Mouse (Mus musculus): ENCODE data around the gene Mroh7. TPM values are rescaled to one million over a fixed set of nuclear protein-coding genes. Genes with fewer than 3 reads are reported as not detected.

The Mroh7 gene
- total RNA-seq, 2 experiments from 2014 or later = 2.0 to 2.4 TPM

DNA sequence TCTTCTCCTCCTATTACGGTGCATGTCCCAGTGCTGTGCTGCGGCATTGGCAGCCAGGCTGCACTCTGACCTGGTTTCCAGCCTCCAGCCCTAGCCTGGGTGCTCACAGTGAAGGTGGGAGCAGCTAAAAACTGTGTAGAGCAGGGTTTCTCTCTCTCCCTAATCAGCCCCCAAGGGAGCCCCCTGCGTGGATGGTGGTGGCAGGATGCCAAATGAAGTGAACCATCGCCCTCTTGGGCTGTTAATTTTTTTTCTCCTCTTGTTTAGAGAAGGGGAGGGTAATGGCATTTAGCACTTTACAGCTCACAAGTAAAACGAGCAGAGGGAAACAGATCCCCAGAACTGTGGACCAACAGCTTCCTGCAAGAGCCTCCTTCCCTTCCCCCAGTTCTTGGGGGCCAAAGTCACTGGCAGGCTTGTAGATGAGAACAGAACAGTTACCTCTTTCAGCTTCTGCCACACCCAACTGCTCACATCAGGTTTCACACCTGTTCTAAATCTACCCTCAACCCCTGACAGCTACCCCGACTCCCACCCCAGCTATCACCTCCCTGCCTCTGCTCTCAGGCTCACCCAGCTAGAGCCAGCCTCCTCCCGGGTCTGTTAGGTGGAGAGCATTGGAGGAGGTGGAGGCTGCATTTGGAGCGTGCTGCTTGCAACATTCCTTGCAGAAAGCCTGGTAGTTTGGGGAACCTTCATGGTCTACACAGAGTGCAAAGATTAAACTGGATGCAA, 87.1 kb downstream of the Mroh7 start:
- no peak for DNase-seq (ENCODE audit: extremely low spot score in 1 of 2, low spot score in 1 of 2)

DNA sequence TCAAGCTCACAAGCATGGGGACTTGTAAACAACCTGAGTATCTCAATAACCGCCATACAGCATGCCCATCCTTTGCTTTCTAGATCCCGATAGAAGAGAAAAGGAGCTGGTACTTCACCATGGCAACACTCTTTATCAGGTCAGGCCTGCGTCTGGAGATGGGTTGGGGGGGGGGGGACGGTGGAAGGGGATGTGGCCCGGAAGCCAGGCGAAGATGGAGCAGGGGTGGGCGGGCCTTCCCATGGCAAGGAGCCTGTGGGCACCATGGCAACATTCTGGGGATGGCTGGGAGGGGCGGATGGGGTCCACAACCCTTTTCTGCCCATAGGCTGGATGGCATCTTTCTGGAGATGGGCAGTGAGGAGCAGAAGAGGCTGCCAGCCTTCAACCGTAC, 96.6 kb downstream of the Mroh7 start:
- no peak for DNase-seq (ENCODE audit: extremely low spot score in 1 of 2, low spot score in 1 of 2)

DNA sequence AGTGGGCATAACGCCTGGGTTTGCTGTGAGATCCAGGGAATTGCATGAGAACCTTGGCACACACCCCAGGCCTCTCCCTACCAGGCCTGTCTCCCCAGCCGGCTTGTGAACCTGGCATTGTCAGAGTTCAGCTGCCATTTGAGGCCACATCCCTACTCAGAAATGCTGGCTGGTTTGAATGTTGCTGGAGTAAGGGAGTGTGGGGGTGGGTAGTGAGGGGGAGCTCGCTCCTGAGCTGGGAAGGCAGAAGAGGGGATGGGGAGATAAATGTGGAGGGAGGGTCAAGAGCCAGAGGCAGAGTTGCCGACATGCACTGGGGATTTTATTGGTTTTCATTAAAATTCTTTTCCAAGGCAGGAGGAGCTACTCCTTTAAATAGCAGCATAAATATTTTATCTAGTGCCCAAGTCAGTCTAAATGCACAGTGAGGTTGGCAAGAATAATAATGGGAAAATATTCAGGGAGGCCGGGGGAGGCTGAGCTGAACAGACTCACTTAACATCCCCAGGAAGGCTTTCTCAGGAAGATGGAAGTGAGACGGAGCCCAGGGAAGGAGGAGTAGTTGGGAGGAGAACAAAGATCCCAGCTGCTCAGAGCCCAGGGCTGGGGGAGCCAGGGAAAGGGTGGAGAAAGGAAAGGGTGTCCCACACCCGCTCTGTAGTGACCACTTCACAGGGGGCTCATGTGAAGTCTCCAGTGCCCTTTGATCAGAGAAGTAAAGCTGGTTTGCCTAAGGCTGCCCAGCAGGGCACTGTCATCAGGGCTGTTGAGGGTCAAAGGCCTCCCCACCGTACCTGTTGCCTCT, 97.2 kb downstream of the Mroh7 start:
- no peak for DNase-seq (ENCODE audit: extremely low spot score in 1 of 2, low spot score in 1 of 2)

DNA sequence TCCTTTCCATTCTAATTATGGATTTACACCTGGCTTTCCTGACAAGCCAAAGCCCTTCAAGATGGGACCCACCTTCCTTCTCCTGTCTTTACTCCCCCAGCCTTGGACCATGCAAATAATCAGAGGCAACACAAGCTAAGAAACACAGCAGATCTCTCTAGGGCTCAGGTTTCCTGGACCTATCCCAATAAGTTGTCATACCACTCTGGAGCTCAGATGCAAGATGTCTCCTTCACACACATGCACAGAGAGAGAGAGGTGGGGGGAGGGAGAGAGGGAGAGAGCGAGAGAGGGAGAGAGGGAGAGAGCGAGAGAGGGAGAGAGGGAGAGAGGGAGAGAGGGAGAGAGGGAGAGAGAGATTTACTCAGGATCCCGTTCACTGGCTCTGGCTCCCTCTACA, 98.4 kb downstream of the Mroh7 start:
- no peak for DNase-seq (ENCODE audit: extremely low spot score in 1 of 2, low spot score in 1 of 2)

Other genes with a start within 250 kb of the Mroh7 start
- gene Bsnd, start 238.6 kb downstream of the Mroh7 start, total RNA-seq (2021) = not detected
- 10 to 100 TPM; 72.3 to 77.3 TPM for gene Dhcr24, start 169.9 kb downstream of the Mroh7 start, total RNA-seq (2021)
- not detected for gene Lexm, start 113.7 kb downstream of the Mroh7 start, total RNA-seq (2021)
- gene Ttc22, start 108.5 kb downstream of the Mroh7 start, total RNA-seq (2021) = under 1 TPM; 0.38 to 0.59 TPM
- 1 to 10 TPM; 6.2 to 6.4 TPM for gene Pars2, start 79.9 kb downstream of the Mroh7 start, total RNA-seq (2021)
- gene Ttc4, start 52.0 kb downstream of the Mroh7 start, total RNA-seq (2021) = 10 to 100 TPM; 40.1 to 47.6 TPM
- not detected for gene Fam151a, start 3.0 kb upstream of the Mroh7 start, total RNA-seq (2021)
- 10 to 100 TPM; 45.7 to 46.8 TPM for gene Acot11, start 74.1 kb upstream of the Mroh7 start, total RNA-seq (2021)
- 100 to 1,000 TPM; 147 to 150 TPM for gene Ssbp3, start 179.8 kb upstream of the Mroh7 start, total RNA-seq (2021)